Mouse (Mus musculus) heart, embryonic 13.5 days (tissue): Measurements from ENCODE around the gene Trank1. TPM values are rescaled to one million over a fixed set of nuclear protein-coding genes. Genes with fewer than 3 reads are reported as not detected.

Experiments
- ATAC-seq: fragments of 200-750 bp; cut with Nextera tagmentation; 2 replicates; pipeline ENCODE4 v1.8.0; 2017; ENCODE audit warnings: moderate TSS enrichment; ENCODE audit not compliant: insufficient number of reproducible peaks, low FRiP score, low TSS enrichment; ENCODE audit errors: extremely low read depth
- H3K27ac ChIP-seq: fragments of 300-500 bp; sonication (generic); replicated peaks from 2 replicates; pipeline ENCODE4 v1.5.1; 2015; ENCODE audit warnings: moderate library complexity, mild to moderate bottlenecking, inconsistent platforms
- H3K27me3 ChIP-seq: fragments of 300-500 bp; sonication (generic); replicated peaks from 2 replicates; pipeline ENCODE4 v1.6.1; 2015; ENCODE audit warnings: mild to moderate bottlenecking, inconsistent platforms
- H3K36me3 ChIP-seq: fragments of 300-500 bp; sonication (generic); 2 replicates; pipeline ENCODE4 v1.6.1; 2015; ENCODE audit warnings: mild to moderate bottlenecking, inconsistent platforms
- H3K4me1 ChIP-seq: fragments of 300-500 bp; sonication (generic); 2 replicates; pipeline ENCODE4 v1.6.1; 2015; ENCODE audit warnings: inconsistent platforms
- H3K4me2 ChIP-seq: fragments of 300-500 bp; sonication (generic); 2 replicates; pipeline ENCODE4 v1.6.1; 2015; ENCODE audit warnings: inconsistent platforms, mild to moderate bottlenecking, moderate library complexity
- H3K4me3 ChIP-seq: fragments of 300-500 bp; sonication (generic); 2 replicates; pipeline ENCODE4 v1.5.1; 2015; ENCODE audit warnings: moderate library complexity, mild to moderate bottlenecking, inconsistent platforms
- H3K9ac ChIP-seq: fragments of 300-500 bp; sonication (generic); 2 replicates; pipeline ENCODE4 v1.6.1; 2015; ENCODE audit warnings: inconsistent platforms, mild to moderate bottlenecking, moderate library complexity
- H3K9me3 ChIP-seq: fragments of 300-500 bp; sonication (generic); 2 replicates; pipeline ENCODE4 v1.6.1; 2016; ENCODE audit warnings: inconsistent platforms
- WGBS: fragments of 180-500 bp; shearing (Covaris S2); methylation state at CpG from one replicate; pipeline ENCODE4 v1.1.7; 2015; ENCODE audit warnings: mixed read lengths; 5-methylcytosine and 5-hydroxymethylcytosine counted together
- polyA plus RNA-seq: library from polyadenylated mRNA; unstranded; fragments of >200 nt; fragmentation: Nextera tagmentation; extraction: Ambion mirVana; gene quantifications from 2 replicates; pipeline ENCODE4 v1.2.1, GENCODE M21; 2015

The Trank1 gene
- polyA plus RNA-seq, 1 experiment from 2014 or later, result 0.24 TPM

- Histone ChIP-seq H3K36me3 (no peaks in the 10 kb centered on the region), H3K4me3 (no peak overlapping the region), H3K27me3 (peaks cover 6% of the 10 kb centered on the region), H3K9me3 (no peaks in the 10 kb centered on the region), H3K4me1 (no peaks in the 10 kb centered on the region), H3K9ac (no peak overlapping the region), H3K27ac (no peak overlapping the region), H3K4me2 (no peak overlapping the region)
- ATAC-seq, result no peak
- WGBS, result 79% methylated on average over 6 of the region's 6 CpGs
Observed at GRCm38 (mm10) chr9:111304036-111304435, 7.5 kb upstream of the Trank1 start.

DNA sequence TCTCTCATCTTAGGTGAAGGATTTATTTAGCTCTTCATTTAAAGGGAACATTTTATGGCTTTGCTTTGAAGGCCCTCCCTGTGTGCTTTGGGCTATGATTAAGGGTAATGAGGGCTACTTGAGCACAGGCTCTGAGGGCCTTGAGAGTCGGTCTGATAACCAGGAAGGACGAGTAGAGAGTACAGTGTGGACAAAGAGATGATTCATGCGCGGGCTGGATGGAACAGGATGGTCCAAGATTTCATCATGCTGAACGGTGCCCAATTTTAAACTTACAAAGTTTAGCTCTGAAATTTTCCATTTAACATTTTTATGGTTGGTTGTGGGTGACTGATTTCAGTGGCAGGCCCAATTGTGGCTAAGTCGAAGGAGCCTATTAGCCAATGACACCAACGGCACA lies 5.4 kb upstream of the Trank1 start:
- no peak overlapping the region for H3K27ac ChIP-seq
- H3K4me1 ChIP-seq, result peaks cover under 1% of the 10 kb centered on the region; the same call in 1 of the 2 replicates
- no peak overlapping the region for H3K4me2 ChIP-seq
- peaks cover 27% of the 10 kb centered on the region for H3K27me3 ChIP-seq
- H3K4me3 ChIP-seq, result no peak overlapping the region
- no peak overlapping the region for H3K9ac ChIP-seq
- peaks cover 15% of the 10 kb centered on the region for H3K9me3 ChIP-seq
- WGBS, result 73% methylated on average over 7 of the region's 7 CpGs
- ATAC-seq, result no peak
- H3K36me3 ChIP-seq, result no peaks in the 10 kb centered on the region

DNA sequence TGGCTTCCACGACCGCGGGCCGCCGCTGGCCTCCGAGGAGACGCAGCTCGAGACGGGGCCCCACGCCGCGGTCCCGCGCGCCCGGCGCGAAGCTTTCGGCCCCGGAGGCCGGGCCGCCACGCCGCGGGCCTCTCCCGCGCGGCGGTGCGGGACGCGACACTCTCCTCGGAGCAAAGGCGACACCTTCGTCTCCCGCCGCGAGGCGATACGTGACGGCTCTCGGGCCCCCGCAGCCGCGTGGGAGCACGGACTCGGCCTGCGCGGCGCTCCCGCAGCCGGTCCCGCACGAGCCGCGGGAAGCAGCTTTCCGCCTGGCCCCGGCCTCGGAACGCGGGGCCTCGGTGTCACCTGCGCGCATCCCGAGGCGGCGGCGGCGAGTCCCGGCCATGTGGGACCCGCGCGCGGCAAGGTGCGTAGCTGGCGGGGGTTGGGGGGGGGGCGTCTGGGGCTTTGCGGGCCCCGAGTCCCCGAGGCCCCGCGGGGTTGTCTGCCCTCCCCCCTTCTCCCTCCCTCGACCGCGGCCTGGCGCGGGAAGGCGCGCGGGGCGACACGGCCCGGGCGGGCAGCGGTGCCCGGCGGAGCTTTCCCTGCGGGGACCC lies 403 bp downstream of the Trank1 start:
- H3K27me3 ChIP-seq, result peaks cover 66% of the 10 kb centered on the region
- H3K9me3 ChIP-seq, result peaks cover 22% of the 10 kb centered on the region
- H3K4me2 ChIP-seq, result peak overlapping the region; percentile 79
- H3K36me3 ChIP-seq, result no peaks in the 10 kb centered on the region
- no peak overlapping the region for H3K27ac ChIP-seq
- no peak for ATAC-seq
- 3% methylated on average over 95 of the region's 98 CpGs for WGBS
- peaks cover 16% of the 10 kb centered on the region for H3K4me1 ChIP-seq
- peak overlapping the region; percentile 64 for H3K9ac ChIP-seq
- peak overlapping the region; percentile 57 for H3K4me3 ChIP-seq

DNA sequence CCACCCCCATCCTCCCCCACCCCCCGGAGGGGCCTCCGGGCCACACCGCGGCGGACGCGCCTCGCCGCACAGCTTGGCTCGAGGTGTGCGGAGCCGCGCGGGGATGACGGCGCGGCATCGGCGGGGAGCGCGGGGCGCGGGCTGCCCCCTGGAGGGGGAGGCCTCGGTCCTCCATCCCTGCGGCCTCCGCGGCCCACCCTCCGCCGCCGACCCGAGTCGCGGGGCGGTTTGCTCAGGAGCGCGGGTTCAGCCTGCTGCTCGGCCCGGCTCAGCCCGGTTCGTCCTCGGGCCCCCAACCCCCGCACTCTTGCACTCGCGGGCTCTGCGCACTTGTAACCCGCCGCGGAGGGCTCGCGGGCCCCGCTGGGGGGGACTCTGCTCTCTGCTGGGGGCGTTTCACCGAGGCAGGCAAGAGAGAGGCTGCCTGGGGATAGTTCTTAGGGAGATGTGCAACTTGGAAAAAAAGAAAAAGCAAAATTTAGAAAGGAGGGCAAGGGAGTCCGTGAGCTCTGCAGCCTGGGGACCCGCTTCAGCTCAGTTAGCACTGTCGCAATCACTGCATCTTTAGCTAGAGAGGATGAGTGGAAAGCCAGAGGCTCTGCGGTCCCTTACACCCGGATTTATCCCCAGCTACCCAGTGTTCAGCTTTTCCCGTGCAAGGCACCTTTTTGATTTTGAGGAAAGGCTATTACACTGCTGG lies 1.1 kb downstream of the Trank1 start:
- Histone ChIP-seq H3K36me3 (no peaks in the 10 kb centered on the region), H3K9ac (peak overlapping the region; percentile 64), H3K4me3 (peak overlapping the region; percentile 57), H3K4me2 (peak overlapping the region; percentile 79), H3K27me3 (peaks cover 71% of the 10 kb centered on the region), H3K9me3 (peaks cover 22% of the 10 kb centered on the region), H3K27ac (no peak overlapping the region), H3K4me1 (peaks cover 16% of the 10 kb centered on the region)
- no peak for ATAC-seq
- WGBS, result under 1% methylated on average over 42 of the region's 59 CpGs

DNA sequence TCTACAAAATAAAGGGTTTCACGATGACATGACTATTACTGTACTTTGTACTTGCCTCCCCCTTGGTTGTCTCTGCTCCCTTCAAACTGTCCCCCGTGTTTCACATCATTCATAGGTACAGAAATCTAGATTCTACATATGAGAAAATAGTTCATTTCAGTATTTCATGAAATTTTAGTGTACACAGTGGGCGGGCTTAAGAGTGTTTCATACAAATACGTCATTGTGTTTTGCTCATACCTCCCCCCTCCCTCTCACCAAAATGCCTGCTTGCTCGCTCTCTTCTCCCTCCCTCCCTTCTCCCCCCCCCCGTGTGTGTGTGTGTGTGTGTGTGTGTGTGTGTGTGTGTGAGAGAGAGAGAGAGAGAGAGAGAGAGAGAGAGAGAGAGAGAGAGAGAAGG lies 1.8 kb downstream of the Trank1 start:
- ATAC-seq, result no peak

DNA sequence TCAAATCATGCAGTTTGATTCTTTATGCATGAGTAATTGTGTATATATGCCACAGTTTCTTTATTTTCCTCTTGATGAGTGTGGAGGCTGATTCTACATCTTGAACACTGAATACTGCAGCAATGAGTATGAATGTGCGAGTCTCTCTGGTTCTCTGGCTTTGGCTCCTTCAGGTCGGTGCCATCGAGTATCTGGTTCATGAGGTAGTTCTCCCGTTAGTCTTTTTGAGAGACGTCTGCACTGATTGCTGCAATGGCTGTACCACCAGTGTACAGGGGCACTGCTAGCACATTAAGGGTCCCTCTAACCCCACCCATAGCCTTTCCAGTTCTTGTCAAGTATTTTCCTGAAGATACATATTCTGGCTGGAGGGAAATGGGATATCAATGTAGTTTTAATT lies 2.3 kb downstream of the Trank1 start:
- ATAC-seq, result no peak
- Histone ChIP-seq H3K27ac (no peak overlapping the region), H3K9me3 (peaks cover 22% of the 10 kb centered on the region), H3K9ac (no peak overlapping the region), H3K4me3 (no peak overlapping the region), H3K27me3 (peaks cover 70% of the 10 kb centered on the region), H3K4me1 (peaks cover 16% of the 10 kb centered on the region), H3K36me3 (no peaks in the 10 kb centered on the region), H3K4me2 (no peak overlapping the region)
- 22% methylated on average over 5 of the region's 5 CpGs for WGBS

More for the DNA sequence above, 1.8 kb downstream of the Trank1 start:
- 14% methylated on average over 5 of the region's 6 CpGs for WGBS
- no peak overlapping the region for H3K9ac ChIP-seq
- H3K4me1 ChIP-seq, result peaks cover 16% of the 10 kb centered on the region
- H3K27ac ChIP-seq, result no peak overlapping the region
- H3K36me3 ChIP-seq, result no peaks in the 10 kb centered on the region
- H3K4me2 ChIP-seq, result no peak overlapping the region
- H3K9me3 ChIP-seq, result peaks cover 22% of the 10 kb centered on the region
- no peak overlapping the region for H3K4me3 ChIP-seq
- peaks cover 74% of the 10 kb centered on the region for H3K27me3 ChIP-seq

DNA sequence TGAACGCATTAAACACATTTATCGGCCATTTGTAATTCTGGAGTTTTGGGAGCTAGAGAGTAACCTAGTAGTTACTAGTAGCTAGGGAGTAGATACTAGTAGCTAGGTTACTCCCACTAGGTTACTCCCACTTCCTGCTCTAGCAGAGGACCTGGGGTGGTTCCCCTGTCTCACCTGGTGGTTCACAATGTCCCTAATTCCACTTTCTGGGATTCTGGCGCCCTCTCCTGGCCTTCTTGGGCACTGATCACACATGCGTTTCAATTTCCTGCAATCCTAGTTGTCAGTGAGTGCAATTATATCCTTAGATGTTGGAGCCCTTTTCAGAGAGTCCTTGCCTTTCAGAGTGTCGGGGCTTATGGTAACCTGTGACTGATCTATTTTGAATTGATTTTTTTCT lies 2.7 kb downstream of the Trank1 start:
- H3K9ac ChIP-seq, result no peak overlapping the region
- no peak overlapping the region for H3K27ac ChIP-seq
- ATAC-seq, result no peak
- H3K4me1 ChIP-seq, result peaks cover 16% of the 10 kb centered on the region
- 35% methylated on average over 5 of the region's 5 CpGs for WGBS
- peaks cover 67% of the 10 kb centered on the region for H3K27me3 ChIP-seq
- no peaks in the 10 kb centered on the region for H3K36me3 ChIP-seq
- peaks cover 22% of the 10 kb centered on the region for H3K9me3 ChIP-seq
- H3K4me3 ChIP-seq, result no peak overlapping the region
- H3K4me2 ChIP-seq, result no peak overlapping the region

DNA sequence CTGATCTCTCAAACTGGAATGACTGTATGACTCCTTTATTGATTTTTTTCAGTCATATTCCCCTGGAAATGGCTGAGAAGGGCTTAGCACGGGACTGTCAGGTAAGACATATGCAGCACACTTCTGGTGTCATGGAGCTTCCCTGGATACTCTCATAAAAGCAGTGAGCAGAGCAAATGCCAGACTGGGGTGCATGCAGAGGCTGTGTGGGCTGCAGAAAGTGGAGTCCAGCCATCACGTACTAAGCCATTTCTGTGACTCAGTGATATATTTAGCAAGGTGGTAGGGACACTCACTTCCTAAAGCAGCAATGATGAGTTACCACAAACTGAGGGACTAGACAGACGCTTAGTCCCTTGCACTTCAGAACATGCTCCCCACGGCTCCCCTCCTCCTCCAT lies 9.4 kb downstream of the Trank1 start:
- H3K9ac ChIP-seq, result no peak overlapping the region
- no peaks in the 10 kb centered on the region for H3K36me3 ChIP-seq
- no peak for ATAC-seq
- H3K4me2 ChIP-seq, result no peak overlapping the region
- H3K27ac ChIP-seq, result no peak overlapping the region
- H3K4me1 ChIP-seq, result no peaks in the 10 kb centered on the region
- peaks cover 22% of the 10 kb centered on the region for H3K27me3 ChIP-seq
- H3K9me3 ChIP-seq, result no peaks in the 10 kb centered on the region
- no peak overlapping the region for H3K4me3 ChIP-seq
- WGBS, result 64% methylated on average over 4 of the region's 4 CpGs

- Histone ChIP-seq H3K4me2 (no peak overlapping the region), H3K27ac (no peak overlapping the region), H3K9me3 (no peaks in the 10 kb centered on the region), H3K9ac (no peak overlapping the region), H3K4me1 (0 out of 2 replicates have a peak, but pooled peaks cover under 1% of the 10 kb centered on the region), H3K27me3 (peaks cover 11% of the 10 kb centered on the region), H3K4me3 (no peak overlapping the region), H3K36me3 (no peaks in the 10 kb centered on the region)
- no peak for ATAC-seq
- WGBS, result 62% methylated on average over 2 of the region's 2 CpGs
Observed at GRCm38 (mm10) chr9:111324881-111325280, 13.3 kb downstream of the Trank1 start.

DNA sequence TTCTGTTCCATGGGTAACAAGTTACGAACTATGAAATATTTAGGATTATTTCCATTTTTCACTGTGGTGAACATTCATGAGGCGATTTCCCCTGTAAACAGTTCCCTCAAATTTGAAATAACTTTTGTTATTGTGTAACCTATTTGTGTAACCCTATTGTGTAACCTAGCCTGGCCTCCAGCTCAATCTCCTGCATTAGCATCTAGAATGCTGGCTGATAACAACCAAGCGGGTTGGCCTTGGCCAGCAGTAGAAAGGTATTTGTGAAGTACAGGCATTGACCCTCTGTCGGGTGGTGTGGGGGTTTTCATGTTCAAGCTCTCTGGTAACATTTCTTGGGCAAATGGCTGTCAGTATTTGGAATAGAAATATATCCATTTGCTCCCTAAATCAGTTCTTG lies 18.3 kb downstream of the Trank1 start:
- no peak overlapping the region for H3K9ac ChIP-seq
- H3K27me3 ChIP-seq, result no peaks in the 10 kb centered on the region

DNA sequence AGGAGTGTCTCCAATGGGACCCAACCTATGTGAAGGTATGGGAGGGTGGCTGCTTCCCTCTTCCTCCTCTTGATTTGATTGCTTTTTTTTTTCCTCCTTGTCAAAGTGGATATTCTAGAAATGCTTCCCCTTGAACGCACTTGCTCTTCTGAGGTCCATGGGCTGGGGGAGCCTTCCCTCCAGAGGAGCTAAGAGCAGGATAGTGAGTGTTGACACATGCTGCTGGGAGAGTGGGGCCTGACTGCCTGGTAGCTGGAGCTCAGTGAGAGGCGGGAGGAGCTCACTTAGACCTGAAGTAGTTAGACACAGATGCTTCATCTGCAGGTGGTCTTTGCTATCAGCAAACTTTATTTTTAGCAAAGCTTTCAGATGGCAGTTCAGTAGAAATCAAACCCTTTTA lies 22.3 kb downstream of the Trank1 start:
- Histone ChIP-seq H3K27ac (no peak overlapping the region), H3K4me1 (peaks cover 20% of the 10 kb centered on the region), H3K9me3 (no peaks in the 10 kb centered on the region), H3K4me2 (no peak overlapping the region), H3K4me3 (no peak overlapping the region), H3K27me3 (no peaks in the 10 kb centered on the region), H3K36me3 (no peaks in the 10 kb centered on the region), H3K9ac (no peak overlapping the region)
- no peak for ATAC-seq
- WGBS, result 28% methylated on average over 2 of the region's 2 CpGs

More for the DNA sequence above, 18.3 kb downstream of the Trank1 start:
- WGBS, result 62% methylated on average over 4 of the region's 4 CpGs
- H3K36me3 ChIP-seq, result no peaks in the 10 kb centered on the region
- no peak for ATAC-seq
- H3K4me1 ChIP-seq, result peaks cover 19% of the 10 kb centered on the region
- no peak overlapping the region for H3K27ac ChIP-seq
- no peak overlapping the region for H3K4me3 ChIP-seq
- H3K4me2 ChIP-seq, result no peak overlapping the region
- no peaks in the 10 kb centered on the region for H3K9me3 ChIP-seq
